Mouse (Mus musculus) cerebellum, postnatal 10 days (tissue): ENCODE measurements at regions not wholly inside any gene's neighbourhood (a gene's known extent, or its start where the extent isn't known, plus 50 kb on each side); places are given as distances from the start of the nearest gene placed in this dataset.

Experiments used
- DNase-seq, 2 experiments: peaks; one replicate each; pipeline ENCODE4 v3.0.0; 2021; ENCODE audit warnings: mixed read lengths in 2 of 2

- DNase-seq = no peak
Measured at GRCm38 (mm10) chr17:79282771-79283170, 72.1 kb downstream of the Cdc42ep3 start.

- no peak for DNase-seq
Measured at GRCm38 (mm10) chr17:79273551-79273950, 81.3 kb downstream of the Cdc42ep3 start.

- DNase-seq = peak; percentile 81 to 84
Measured at GRCm38 (mm10) chr17:79259691-79260090, 95.2 kb downstream of the Cdc42ep3 start.

GRCm38 (mm10) chr17:79246962-79247902 is 107.7 kb downstream of the Cdc42ep3 start:
- DNase-seq = peak; percentile 25 to 31

GRCm38 (mm10) chr17:79244121-79244520 is 110.8 kb downstream of the Cdc42ep3 start:
- DNase-seq = peak; percentile 66 to 69

- peak; percentile 67 to 76 for DNase-seq
Measured at GRCm38 (mm10) chr17:79243426-79243825, 111.5 kb downstream of the Cdc42ep3 start.

- no peak for DNase-seq
Measured at GRCm38 (mm10) chr17:79241489-79241888, 113.4 kb downstream of the Cdc42ep3 start.

GRCm38 (mm10) chr17:79236244-79236781 is 118.6 kb downstream of the Cdc42ep3 start:
- no peak for DNase-seq

- DNase-seq = no peak
Measured at GRCm38 (mm10) chr17:79230653-79231489, 124.0 kb downstream of the Cdc42ep3 start.

- DNase-seq = peak; percentile 9 to 28
Measured at GRCm38 (mm10) chr17:79206563-79206962, 148.3 kb downstream of the Cdc42ep3 start.

GRCm38 (mm10) chr17:79206111-79206510 is 148.8 kb downstream of the Cdc42ep3 start:
- no peak for DNase-seq

- no peak for DNase-seq
Measured at GRCm38 (mm10) chr17:79199814-79200491, 148.2 kb downstream of the Qpct start.

- no peak for DNase-seq
Measured at GRCm38 (mm10) chr17:79191871-79192373, 140.2 kb downstream of the Qpct start.

- no peak for DNase-seq
Measured at GRCm38 (mm10) chr17:79188282-79188681, 136.6 kb downstream of the Qpct start.

- DNase-seq = peak; percentile 31 to 38
Measured at GRCm38 (mm10) chr17:79180277-79181130, 128.8 kb downstream of the Qpct start.

- no peak for DNase-seq
Measured at GRCm38 (mm10) chr17:79177259-79177658, 125.6 kb downstream of the Qpct start.

GRCm38 (mm10) chr17:79176356-79176755 is 124.7 kb downstream of the Qpct start:
- DNase-seq = no peak

GRCm38 (mm10) chr17:79175381-79175780 is 123.7 kb downstream of the Qpct start:
- no peak for DNase-seq

- no peak for DNase-seq
Measured at GRCm38 (mm10) chr17:79172328-79172727, 120.6 kb downstream of the Qpct start.

GRCm38 (mm10) chr17:79170690-79171089 is 119.0 kb downstream of the Qpct start:
- no peak for DNase-seq

- no peak for DNase-seq
Measured at GRCm38 (mm10) chr17:79167198-79167597, 115.5 kb downstream of the Qpct start.
